Mouse (Mus musculus): ENCODE measurements around the gene Gpr45. TPM values are rescaled to one million over a fixed set of nuclear protein-coding genes. Genes with fewer than 3 reads are reported as not detected.

The Gpr45 gene
- total RNA-seq, 2 experiments from 2014 or later = 0.23 to 0.34 TPM

- DNase-seq = no peak
Observed at GRCm38 (mm10) chr1:43047811-43048210, 95.1 kb downstream of the Gpr45 start.

GRCm38 (mm10) chr1:43051903-43052302, 99.2 kb downstream of the Gpr45 start:
- DNase-seq = no peak

- peak; percentile 60 for DNase-seq
Observed at GRCm38 (mm10) chr1:43065615-43066310, 113.1 kb downstream of the Gpr45 start.

DNA sequence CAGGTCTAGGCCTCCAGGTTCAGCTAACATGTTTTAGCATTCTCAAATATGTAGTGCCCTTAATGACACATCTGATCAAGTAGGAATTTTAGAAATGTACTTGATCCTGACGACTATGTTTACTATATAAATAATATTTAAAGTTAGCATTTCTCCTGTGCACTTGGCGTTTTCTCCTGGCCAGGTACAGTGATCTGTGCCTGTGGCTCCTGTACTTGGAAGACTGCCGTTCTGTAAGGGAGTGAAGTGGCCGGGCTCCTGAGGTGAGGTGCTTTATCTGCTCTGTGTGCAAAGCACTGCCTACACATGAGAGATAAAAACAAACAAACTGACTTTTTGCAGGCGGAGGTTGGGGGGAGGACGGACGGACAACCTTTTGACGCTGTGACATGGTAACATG, 113.9 kb downstream of the Gpr45 start:
- DNase-seq = no peak

GRCm38 (mm10) chr1:43067551-43067950, 114.9 kb downstream of the Gpr45 start:
- no peak for DNase-seq

DNA sequence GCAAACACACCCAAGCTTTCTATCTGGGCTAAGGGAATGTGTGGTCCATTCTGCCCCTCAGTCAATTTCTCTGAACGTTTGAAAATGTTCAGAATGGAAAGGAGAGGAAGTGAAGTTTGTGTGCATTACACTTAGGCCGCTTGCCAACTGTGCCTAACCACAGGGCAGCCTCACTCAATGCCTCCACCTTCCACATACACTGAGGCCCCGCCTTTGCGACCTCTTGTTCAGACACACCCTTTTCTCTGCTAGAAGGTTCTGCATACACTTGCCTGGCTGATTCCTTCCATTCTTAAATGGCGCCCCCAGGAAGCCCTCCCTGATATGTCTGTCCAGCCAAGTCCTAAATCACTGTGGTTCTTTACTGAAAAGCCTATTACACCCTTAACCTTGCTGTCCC, 118.1 kb downstream of the Gpr45 start:
- DNase-seq = no peak

DNA sequence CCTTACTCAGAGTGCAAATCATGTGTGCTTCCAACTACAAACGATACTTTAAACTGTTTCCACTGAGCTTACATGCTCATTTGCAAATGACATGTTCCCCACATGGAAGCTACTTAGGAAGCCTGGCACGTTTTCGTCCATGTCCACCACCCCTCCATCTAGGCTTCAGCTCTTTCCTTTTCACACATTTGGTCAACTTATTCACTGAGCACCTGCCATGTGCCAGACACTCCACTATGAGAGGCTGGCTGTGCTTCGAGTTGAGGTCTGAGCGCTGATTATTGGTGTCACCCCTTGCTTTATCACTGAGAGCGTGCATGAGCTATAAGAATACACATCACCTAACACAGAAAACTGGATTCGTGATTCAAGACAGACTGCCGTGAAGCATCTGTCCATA, 119.4 kb downstream of the Gpr45 start:
- no peak for DNase-seq

DNA sequence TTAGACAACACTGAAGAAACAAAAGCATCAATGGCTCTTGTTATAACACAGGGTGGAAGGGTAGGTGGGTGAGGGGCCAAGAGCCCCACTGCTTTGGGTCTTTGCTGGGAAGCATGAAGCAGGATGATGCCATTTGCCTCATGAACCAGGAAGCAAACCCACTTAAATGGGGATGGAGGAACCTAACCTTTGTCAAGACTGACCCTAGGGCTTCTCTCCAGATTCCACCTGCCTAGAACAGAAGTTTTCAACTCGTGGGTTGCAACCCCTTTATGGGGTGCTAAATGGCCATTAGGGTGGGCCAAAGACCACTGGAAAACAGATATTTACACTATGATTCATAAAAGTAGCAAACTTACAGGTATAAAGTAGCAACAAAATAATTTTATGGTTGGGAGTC, 119.9 kb downstream of the Gpr45 start:
- DNase-seq = no peak

DNA sequence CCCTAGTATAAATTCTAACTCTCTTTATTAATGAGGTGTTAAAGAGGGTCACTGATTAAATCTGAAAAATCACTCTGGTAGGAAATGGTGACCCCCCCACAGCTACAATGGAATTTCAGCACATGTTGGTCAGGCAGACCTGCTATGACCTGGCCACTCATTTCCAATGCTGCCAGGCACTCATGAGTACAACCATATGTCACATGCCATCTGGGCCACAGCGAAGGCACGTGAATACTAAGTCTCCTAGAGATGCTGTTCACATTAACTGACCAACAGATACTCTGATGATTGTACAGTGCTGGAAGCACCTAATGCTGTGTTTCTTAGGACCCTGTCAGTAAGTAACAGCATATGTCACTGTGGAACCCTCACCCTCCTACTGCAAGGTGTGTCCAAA, 122.1 kb downstream of the Gpr45 start:
- no peak for DNase-seq

DNA sequence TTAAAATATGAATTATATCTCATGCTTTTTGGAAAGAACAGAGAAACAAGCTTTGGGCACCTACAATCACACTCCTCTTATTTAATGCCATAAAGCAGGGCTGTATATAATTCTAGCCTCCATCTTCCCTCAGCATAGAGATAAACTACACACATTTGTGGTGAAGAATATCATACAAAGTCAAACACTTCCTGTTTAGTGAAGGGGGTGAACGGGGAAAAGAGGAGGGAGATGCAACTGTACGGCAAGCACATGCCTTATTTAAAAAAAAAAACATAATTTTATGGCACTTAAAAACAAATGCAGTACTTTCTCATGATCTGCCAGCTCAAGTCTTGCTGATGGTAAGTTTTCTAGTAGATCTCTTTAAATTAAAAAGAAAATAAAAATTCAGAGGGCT, 125.5 kb downstream of the Gpr45 start:
- no peak for DNase-seq

DNA sequence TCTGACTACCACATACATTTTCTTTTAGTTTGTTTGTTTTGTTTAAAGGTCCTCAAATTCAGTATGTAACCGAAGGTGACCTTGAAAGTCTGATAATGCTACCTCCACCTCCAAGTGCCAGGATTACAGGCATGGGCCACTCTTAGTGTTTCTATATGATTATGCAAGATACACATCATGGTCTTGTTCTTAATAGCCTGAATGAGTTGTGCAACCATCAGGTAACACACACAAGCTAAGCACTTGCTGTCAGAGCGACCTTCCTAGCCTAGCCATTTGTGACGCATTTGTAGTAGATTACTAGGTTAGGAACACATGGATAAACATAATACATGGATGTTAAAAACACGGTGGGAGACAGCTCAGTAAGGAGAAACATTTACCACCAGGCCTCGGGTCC, 130.3 kb downstream of the Gpr45 start:
- no peak for DNase-seq

Small RNAs within 50 kb of the gene (microRNA-seq; reads per million reads assigned to microRNA genes)
- 0 reads per million in 2 experiments for gene Gm24001

Other genes with a start within 250 kb of the Gpr45 start
- 10 to 100 TPM; 43.9 to 47.8 TPM for gene Mrps9, start 101.6 kb upstream of the Gpr45 start, total RNA-seq (2021)
- gene Tgfbrap1, start 145.8 kb downstream of the Gpr45 start, total RNA-seq (2021) = 10 to 100 TPM; 12.0 to 12.6 TPM
- 10 to 100 TPM; 11.7 to 12.8 TPM for gene AI597479, start 145.8 kb downstream of the Gpr45 start, total RNA-seq (2021)
- 10 to 100 TPM; 21.7 to 22.1 TPM for gene Fhl2, start 244.1 kb downstream of the Gpr45 start, total RNA-seq (2021)

Measured in gastrocnemius, postnatal 10 days (tissue).